Mouse (Mus musculus) ES-Bruce4 (cell line): ENCODE measurements at regions not wholly inside any gene's neighbourhood (a gene's known extent, or its start where the extent isn't known, plus 50 kb on each side); places are given as distances from the start of the nearest gene placed in this dataset.

Experiments used
- H3K27ac ChIP-seq: 2 replicates; pipeline ENCODE4 v1.5.1; 2012; ENCODE audit warnings: low read length, inconsistent platforms; ENCODE audit not compliant: insufficient read depth
- H3K27me3 ChIP-seq: 2 replicates; pipeline ENCODE4 v1.6.1; 2012; ENCODE audit warnings: mild to moderate bottlenecking, low read length, inconsistent platforms; ENCODE audit not compliant: control insufficient read depth, poor library complexity, insufficient read depth, severe bottlenecking
- H3K36me3 ChIP-seq: 2 replicates; pipeline ENCODE4 v1.6.1; 2012; ENCODE audit warnings: inconsistent platforms, mild to moderate bottlenecking, low read length, moderate library complexity; ENCODE audit not compliant: control insufficient read depth, poor library complexity, insufficient read depth, severe bottlenecking
- H3K4me1 ChIP-seq: one replicate; pipeline ENCODE4 v1.8.1; 2011; ENCODE audit warnings: low read length; ENCODE audit not compliant: control insufficient read depth, insufficient read depth
- H3K4me3 ChIP-seq: 2 replicates; pipeline ENCODE4 v1.5.1; 2011; ENCODE audit warnings: low read depth, mild to moderate bottlenecking, low read length
- H3K9ac ChIP-seq: 2 replicates; pipeline ENCODE4 v1.6.1; 2012; ENCODE audit warnings: low read depth, mild to moderate bottlenecking, inconsistent platforms; ENCODE audit not compliant: poor library complexity, severe bottlenecking
- H3K9me3 ChIP-seq: replicated peaks from 2 replicates; pipeline ENCODE4 v1.6.1; 2012; ENCODE audit warnings: mild to moderate bottlenecking, low read length, inconsistent platforms; ENCODE audit not compliant: control insufficient read depth, poor library complexity, insufficient read depth, severe bottlenecking
- CTCF ChIP-seq: IDR thresholded peaks from one replicate; pipeline ENCODE4 v1.8.1; 2011; ENCODE audit warnings: low read depth, low read length
- EP300 ChIP-seq: IDR thresholded peaks from 2 replicates; pipeline ENCODE4 v1.6.1; 2011; ENCODE audit warnings: low read depth, low read length; ENCODE audit not compliant: insufficient read depth
- POLR2A ChIP-seq: IDR thresholded peaks from one replicate; pipeline ENCODE4 v1.8.1; 2011; ENCODE audit warnings: low read length; ENCODE audit not compliant: insufficient read depth

GRCm38 (mm10) chr4:56630251-56630650 is 109.6 kb upstream of the Gm26657 start:
- Histone ChIP-seq H3K27me3 (no peaks in the 10 kb centered on the region), H3K4me3 (no peak overlapping the region), H3K36me3 (no peaks in the 10 kb centered on the region), H3K9ac (no peak overlapping the region), H3K4me1 (no peaks in the 10 kb centered on the region), H3K9me3 (no peaks in the 10 kb centered on the region), H3K27ac (no peak overlapping the region)
- TF ChIP-seq POLR2A = no peak
- no peak for TF ChIP-seq CTCF
- TF ChIP-seq EP300 = no peak

GRCm38 (mm10) chr4:56627206-56627605 is 112.7 kb upstream of the Gm26657 start:
- no peaks in the 10 kb centered on the region for H3K4me1 ChIP-seq
- TF ChIP-seq CTCF = no peak
- TF ChIP-seq EP300 = no peak
- no peak for TF ChIP-seq POLR2A
- no peak overlapping the region for H3K27ac ChIP-seq
- H3K9me3 ChIP-seq = no peaks in the 10 kb centered on the region
- no peaks in the 10 kb centered on the region for H3K36me3 ChIP-seq
- H3K9ac ChIP-seq = no peak overlapping the region
- no peaks in the 10 kb centered on the region for H3K27me3 ChIP-seq
- no peak overlapping the region for H3K4me3 ChIP-seq

- Histone ChIP-seq H3K9ac (no peak overlapping the region), H3K9me3 (no peaks in the 10 kb centered on the region), H3K4me1 (no peaks in the 10 kb centered on the region), H3K36me3 (no peaks in the 10 kb centered on the region), H3K27ac (no peak overlapping the region), H3K4me3 (no peak overlapping the region), H3K27me3 (no peaks in the 10 kb centered on the region)
- no peak for TF ChIP-seq CTCF
- no peak for TF ChIP-seq POLR2A
- no peak for TF ChIP-seq EP300
Observed at GRCm38 (mm10) chr4:56621782-56622181, 118.1 kb upstream of the Gm26657 start.

- TF ChIP-seq EP300 (no peak), CTCF (no peak), POLR2A (no peak)
- Histone ChIP-seq H3K4me1 (no peaks in the 10 kb centered on the region), H3K36me3 (no peaks in the 10 kb centered on the region), H3K9ac (no peak overlapping the region), H3K27me3 (no peaks in the 10 kb centered on the region), H3K27ac (no peak overlapping the region), H3K9me3 (no peaks in the 10 kb centered on the region), H3K4me3 (no peak overlapping the region)
Observed at GRCm38 (mm10) chr4:56621356-56621755, 118.5 kb upstream of the Gm26657 start.

GRCm38 (mm10) chr4:56620628-56621027 is 119.2 kb upstream of the Gm26657 start:
- TF ChIP-seq CTCF (no peak), EP300 (no peak), POLR2A (no peak)
- no peak overlapping the region for H3K27ac ChIP-seq
- no peaks in the 10 kb centered on the region for H3K9me3 ChIP-seq
- H3K27me3 ChIP-seq = no peaks in the 10 kb centered on the region
- no peaks in the 10 kb centered on the region for H3K4me1 ChIP-seq
- no peak overlapping the region for H3K4me3 ChIP-seq
- H3K36me3 ChIP-seq = no peaks in the 10 kb centered on the region
- H3K9ac ChIP-seq = no peak overlapping the region

GRCm38 (mm10) chr4:56619803-56620202 is 120.1 kb upstream of the Gm26657 start:
- Histone ChIP-seq H3K9me3 (no peaks in the 10 kb centered on the region), H3K27me3 (no peaks in the 10 kb centered on the region), H3K36me3 (no peaks in the 10 kb centered on the region), H3K9ac (no peak overlapping the region), H3K4me3 (no peak overlapping the region), H3K4me1 (no peaks in the 10 kb centered on the region), H3K27ac (no peak overlapping the region)
- TF ChIP-seq POLR2A (no peak), EP300 (no peak), CTCF (no peak)
